Comparison of ENCODE assay signal across 20 mouse cellular contexts in genomic region chr12:41644802-41645551, GRCm38 (mm10).
DNase-seq lines count a peak whose midpoint lies in the region; ATAC-seq and TF ChIP-seq lines count a peak whose summit lies in the region.
"Had no signal": no experiment of that assay in that cellular context is flagged by ENCODE, and none has a peak within 500 bp of the region (broad histone marks: within the 10 kb centered on the region; RNA-seq: fewer than 3 reads in every experiment).

No protein-coding gene starts in this region.

- no peaks in the 10 kb centered on the region for H3K9me3 ChIP-seq in midbrain, embryonic 14.5 days (ENCODE audit: control insufficient read depth, low read length)
- no peaks in the 10 kb centered on the region for H3K9me3 ChIP-seq in midbrain, postnatal 0 days (ENCODE audit: low read length)
- H3K9me3 ChIP-seq: heart, embryonic 10.5 days; hindbrain, embryonic 15.5 days had no signal

- TF ChIP-seq CTCF in layer of hippocampus, adult 2 months (conservative IDR thresholded peaks at IDR 0.05): no peak
- TF ChIP-seq CTCF in midbrain, postnatal 0 days (IDR thresholded peaks at IDR 0.05): no peak

- H3K36me3 ChIP-seq in midbrain, embryonic 14.5 days (ENCODE audit: control insufficient read depth, insufficient read depth, low read length): no peaks in the 10 kb centered on the region
- no peaks in the 10 kb centered on the region for H3K36me3 ChIP-seq in midbrain, postnatal 0 days (ENCODE audit: insufficient read depth, low read length)
- H3K36me3 ChIP-seq: heart, embryonic 10.5 days; hindbrain, embryonic 15.5 days had no signal

- DNase-seq in frontal cortex, postnatal 36 days (ENCODE audit: low spot score in 2 of 2): peak; percentile 5 to 24
- no peak for DNase-seq in frontal cortex, postnatal 14 days (ENCODE audit: low spot score in 2 of 2)
- DNase-seq in layer of hippocampus, adult 9-11 months: peak; percentile 4
- DNase-seq in layer of hippocampus, adult 2 months (ENCODE audit: low spot score in 2 of 2): no peak
- DNase-seq in midbrain, embryonic 14.5 days: peak; percentile 15
- no peak for DNase-seq in midbrain, postnatal 0 days (ENCODE audit: low spot score)
- DNase-seq in naive thymus-derived CD4-positive, alpha-beta T cell, adult 2 months (ENCODE audit: low read depth): peak; percentile 1
- DNase-seq: adrenal gland, postnatal 14 days; cerebellum, adult 2 months; heart, postnatal 14 days; retina, postnatal 1 day; thymus, adult 18-20 months; thymus, postnatal 4 days had no signal

- no peaks in the 10 kb centered on the region for H3K27me3 ChIP-seq in midbrain, embryonic 14.5 days (ENCODE audit: control insufficient read depth, insufficient read depth, low read length)
- no peaks in the 10 kb centered on the region; the same call in 1 of the 2 replicates for H3K27me3 ChIP-seq in midbrain, postnatal 0 days (ENCODE audit: insufficient read depth, low read length)
- H3K27me3 ChIP-seq: CH12.LX; hindbrain, embryonic 15.5 days had no signal

- no peak overlapping the region for H3K4me3 ChIP-seq in layer of hippocampus, adult 2 months
- no peak overlapping the region for H3K4me3 ChIP-seq in midbrain, embryonic 14.5 days (replicated peaks; ENCODE audit: low read depth, low read length)
- no peak overlapping the region for H3K4me3 ChIP-seq in midbrain, postnatal 0 days (ENCODE audit: low read depth, low read length)
- H3K4me3 ChIP-seq: heart, embryonic 10.5 days; hindbrain, embryonic 15.5 days had no signal

- H3K4me1 ChIP-seq in midbrain, embryonic 14.5 days (ENCODE audit: control insufficient read depth, insufficient read depth, low read length): peaks cover 28% of the 10 kb centered on the region
- H3K4me1 ChIP-seq in midbrain, postnatal 0 days (ENCODE audit: insufficient read depth, low read length): no peaks in the 10 kb centered on the region; the same call in 1 of the 2 replicates
- H3K4me1 ChIP-seq: heart, embryonic 10.5 days had no signal

- no peak overlapping the region for H3K9ac ChIP-seq in midbrain, embryonic 14.5 days (replicated peaks; ENCODE audit: low read length)
- no peak overlapping the region for H3K9ac ChIP-seq in midbrain, postnatal 0 days (replicated peaks; ENCODE audit: low read length, poor library complexity, severe bottlenecking)
- H3K9ac ChIP-seq: hindbrain, embryonic 15.5 days; liver, embryonic 14.5 days had no signal

- no peak overlapping the region for H3K27ac ChIP-seq in layer of hippocampus, adult 2 months
- H3K27ac ChIP-seq in midbrain, embryonic 14.5 days (replicated peaks; ENCODE audit: low read depth, low read length): no peak overlapping the region
- no peak overlapping the region for H3K27ac ChIP-seq in midbrain, postnatal 0 days (ENCODE audit: low read depth, low read length)
- H3K27ac ChIP-seq: heart, embryonic 10.5 days; hindbrain, embryonic 15.5 days; kidney, postnatal 0 days; liver, embryonic 14.5 days had no signal

- no peak overlapping the region for H3K4me2 ChIP-seq in midbrain, embryonic 14.5 days (ENCODE audit: low read length)
- H3K4me2 ChIP-seq in midbrain, postnatal 0 days (ENCODE audit: low read depth, low read length, poor library complexity, severe bottlenecking): no peak overlapping the region
- H3K4me2 ChIP-seq: hindbrain, embryonic 15.5 days had no signal

- WGBS in midbrain, embryonic 14.5 days: 26% methylated on average over 4 of the region's 4 CpGs
- 29% methylated on average over 4 of the region's 4 CpGs for WGBS in midbrain, postnatal 0 days

- ATAC-seq in midbrain, embryonic 14.5 days (ENCODE audit: low FRiP score, low TSS enrichment): no peak
- ATAC-seq in midbrain, postnatal 0 days (ENCODE audit: low FRiP score): no peak
- ATAC-seq: intestine, postnatal 0 days; lung, postnatal 0 days had no signal

Comparison
In these comparisons a context has a peak if more than half of its experiments do, and no peak if none do; other contexts are left out.
1. DNase-seq: peak in frontal cortex, postnatal 36 days (2 of 2), layer of hippocampus, adult 9-11 months (single experiment), midbrain, embryonic 14.5 days (single experiment) and naive thymus-derived CD4-positive, alpha-beta T cell, adult 2 months (single experiment); none in frontal cortex, postnatal 14 days (0 of 2), layer of hippocampus, adult 2 months (0 of 2) and midbrain, postnatal 0 days (single experiment).